Mouse (Mus musculus): ENCODE results near the gene Serpinf1.

Gene Serpinf1

DNA sequence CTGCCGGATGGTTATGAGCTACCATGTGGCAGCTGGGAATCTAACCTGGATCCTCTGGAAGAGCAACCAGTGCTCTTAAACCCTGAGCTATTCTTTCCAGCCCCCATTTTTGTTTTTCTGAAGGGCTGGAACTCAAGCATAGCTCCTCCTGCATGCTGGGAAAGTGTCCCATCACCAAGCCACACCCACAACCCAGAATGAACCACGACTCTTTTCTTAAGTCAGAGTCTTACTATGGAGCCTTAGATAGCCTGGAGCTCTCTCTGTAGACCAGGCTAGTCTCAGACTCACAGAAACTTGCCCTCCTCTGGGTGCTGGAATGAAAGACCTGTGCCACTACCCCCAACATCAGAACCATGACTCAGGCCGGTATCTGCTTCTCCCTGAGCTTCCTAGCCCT lies 26.1 kb upstream of the Serpinf1 start:
- ChIA-PET POLR2A (interaction anchor here in 3 of 4 experiments (0.7 to 10.9 kb wide), 8 partner anchors 9 to 104 kb away, joined by 3 to 130 read pairs (median 8); partner anchors contain the start of genes Tlcd2 (in 2 of the 3), Prpf8 (in 1 of the 3) and Serpinf2 (in 1 of the 3)), CTCF (interaction anchor here in 3 of 4 experiments (0.5 to 0.7 kb wide), 3 partner anchors 13 to 287 kb away, joined by 3 read pairs; no protein-coding TSS in a partner anchor)

DNA sequence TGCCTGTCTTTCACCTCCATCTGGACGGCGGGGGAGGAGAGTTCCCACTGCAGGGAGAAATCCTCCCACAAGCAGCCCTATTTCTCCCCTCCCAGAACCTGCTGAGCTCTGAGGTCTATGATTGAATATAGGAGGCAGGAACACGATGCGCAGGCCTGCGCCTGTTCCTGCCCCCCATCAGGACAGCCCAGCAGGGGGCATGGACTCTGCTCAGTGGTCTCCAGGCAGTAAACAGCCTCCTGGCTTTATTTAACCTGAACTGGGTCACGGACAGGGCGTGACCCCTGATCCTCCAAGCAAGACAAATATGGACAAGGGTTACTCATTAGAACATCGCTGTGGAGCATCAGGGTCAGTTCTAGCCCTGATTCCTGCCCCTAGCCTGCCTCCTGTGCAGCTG lies 21.2 kb upstream of the Serpinf1 start:
- ChIA-PET CTCF (no interaction called here), POLR2A (interaction anchor here in 3 of 4 experiments (0.9 to 3.8 kb wide), 4 partner anchors 11 to 18 kb away, joined by 3 to 14 read pairs (median 4); partner anchors contain the start of genes Tlcd2 (in 3 of the 3) and Wdr81 (in 1 of the 3))

DNA sequence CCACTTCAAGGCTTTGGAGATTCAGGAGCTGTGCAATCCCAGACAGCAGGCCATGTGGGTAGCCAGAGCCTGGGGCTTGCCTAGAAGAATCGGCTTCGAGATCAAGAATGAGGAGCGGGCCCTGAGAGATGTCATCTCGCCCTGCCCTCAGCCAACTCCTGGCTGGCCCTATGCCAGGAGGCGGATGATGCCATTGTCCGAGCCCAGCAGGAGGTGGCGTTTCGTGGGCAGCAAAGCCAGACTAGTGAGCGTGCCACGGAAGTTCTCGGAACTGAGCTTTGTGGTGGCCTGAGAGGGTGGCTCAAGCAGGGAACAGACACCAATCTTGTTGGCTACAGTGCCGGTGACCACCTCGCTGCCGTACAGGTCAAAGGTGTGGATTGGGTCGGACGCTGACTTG lies 19.1 kb upstream of the Serpinf1 start:
- ChIA-PET POLR2A (interaction anchor here in 3 of 4 experiments (0.6 to 3.8 kb wide), 16 partner anchors 9 to 1634 kb away, joined by 3 to 16 read pairs (median 5); partner anchors contain the start of genes Tlcd2 (in 2 of the 3), Prpf8 (in 1 of the 3), Rpa1 (in 1 of the 3) and Smyd4 (in 1 of the 3)), CTCF (interaction anchor here in 2 of 4 experiments (1.1 to 1.4 kb wide), 2 partner anchors 9 to 10 kb away, joined by 3 to 4 read pairs; no protein-coding TSS in a partner anchor)

DNA sequence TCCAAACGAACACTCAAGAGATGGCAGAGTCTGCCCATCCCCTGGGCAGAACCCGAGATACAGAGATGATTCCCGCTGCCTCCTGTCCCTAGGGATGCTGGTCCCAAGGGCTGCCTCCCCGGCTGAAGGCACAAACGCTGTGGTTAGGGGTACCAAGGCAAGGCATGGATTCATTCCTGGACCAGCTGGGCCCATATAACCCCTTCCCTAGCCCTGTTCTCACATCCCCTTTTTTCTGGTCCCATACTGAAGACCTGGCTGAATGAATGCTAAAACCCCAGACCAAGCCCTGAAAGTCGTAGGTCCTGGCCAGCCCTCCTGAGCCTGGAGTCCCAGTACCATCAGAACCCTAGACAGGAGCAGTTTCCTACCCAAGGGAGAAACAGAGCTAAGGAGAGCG lies 18.5 kb upstream of the Serpinf1 start:
- CTCF ChIA-PET, result interaction anchor here in 2 of 4 experiments (1.1 to 1.4 kb wide), 2 partner anchors 9 to 11 kb away, joined by 3 to 4 read pairs; no protein-coding TSS in a partner anchor
- POLR2A ChIA-PET, result interaction anchor here in 3 of 4 experiments (0.9 to 3.8 kb wide), 13 partner anchors 9 to 46 kb away, joined by 3 to 16 read pairs (median 6); partner anchors contain the start of genes Tlcd2 (in 2 of the 3), Prpf8 (in 1 of the 3) and Wdr81 (in 1 of the 3)

DNA sequence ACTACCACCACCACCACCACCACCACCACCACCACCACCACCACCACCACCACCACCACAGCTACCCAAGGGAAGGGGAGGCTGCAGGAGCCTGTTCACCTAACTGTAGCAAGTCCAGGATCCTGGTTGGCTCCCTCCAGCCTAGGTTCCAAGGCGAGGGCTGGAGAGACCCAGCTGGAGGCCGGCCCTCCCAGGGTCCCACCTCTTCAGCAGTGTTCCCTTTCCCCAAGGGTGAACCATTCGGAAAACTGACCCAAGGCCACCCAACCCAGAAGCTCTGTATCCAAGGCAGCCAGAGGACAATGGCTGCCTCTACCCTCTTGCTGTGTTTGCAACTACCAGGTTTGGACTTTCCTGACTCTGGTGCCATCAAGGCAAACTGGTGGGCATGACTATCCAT lies 17.4 kb upstream of the Serpinf1 start:
- ChIA-PET CTCF (interaction anchor here in 1 of 4 experiments (1.2 kb wide), 1 partner anchor 33 kb away, joined by 3 read pairs; no protein-coding TSS in a partner anchor), POLR2A (interaction anchor here in 3 of 4 experiments (0.9 to 3.8 kb wide), 6 partner anchors 8 to 40 kb away, joined by 3 to 14 read pairs (median 3); partner anchors contain the start of gene Tlcd2 (in 2 of the 3))

DNA sequence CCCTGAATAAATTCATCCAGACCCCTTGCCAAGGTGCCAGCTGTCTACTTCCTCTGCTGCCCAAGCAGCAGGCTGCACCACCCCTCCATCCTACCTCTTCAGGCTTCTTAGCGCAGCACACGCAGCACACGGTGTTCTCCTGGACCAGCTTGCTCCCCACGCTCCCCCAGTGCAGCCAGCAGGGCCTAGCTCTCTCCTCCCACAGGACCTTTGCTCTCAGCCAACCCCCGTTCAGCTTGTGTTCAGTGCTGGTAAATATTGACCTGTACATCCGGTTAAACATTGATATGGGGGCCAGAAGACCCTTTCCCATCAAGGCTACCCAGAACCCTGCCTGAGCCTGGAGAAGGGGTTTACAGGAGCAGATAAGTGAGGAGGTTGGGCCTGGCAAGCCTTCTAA lies 16.9 kb upstream of the Serpinf1 start, which contains the start of gene Serpinf2:
Gene Serpinf2, minus strand, starts transcription at position 229 of the 400 bp plus-strand sequence.
- CTCF ChIA-PET, result interaction anchor here in 2 of 4 experiments (0.9 to 1.2 kb wide), 2 partner anchors 33 to 270 kb away, joined by 3 read pairs; partner anchors contain the start of gene Hic1 (in 1 of the 2)
- POLR2A ChIA-PET, result interaction anchor here in 2 of 4 experiments (0.8 to 1.4 kb wide), 8 partner anchors 9 to 91 kb away, joined by 3 to 8 read pairs (median 3); partner anchors contain the start of genes Rpa1 (in 1 of the 2), Smyd4 (in 1 of the 2) and Tlcd2 (in 1 of the 2)

DNA sequence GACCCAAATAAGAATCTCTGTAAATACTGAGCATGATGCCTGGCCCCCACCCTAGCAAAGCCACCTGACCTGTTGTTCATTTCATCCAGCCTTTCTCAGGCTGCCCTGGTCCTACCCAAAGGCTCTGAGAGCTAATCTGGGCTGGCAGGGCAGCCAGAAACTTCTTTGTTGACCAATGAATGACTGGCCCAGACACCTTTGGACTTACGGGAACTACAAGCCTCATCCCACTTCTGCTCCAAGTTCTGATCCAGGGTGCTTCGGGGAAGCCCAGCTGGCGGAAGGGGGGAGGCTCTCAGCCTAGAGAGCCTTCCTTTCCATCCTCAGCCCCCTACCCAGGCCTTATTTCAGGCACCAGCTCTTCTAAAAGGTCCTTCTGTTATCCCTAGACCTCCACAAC lies 16.3 kb upstream of the Serpinf1 start:
- CTCF ChIA-PET, result interaction anchor here in 1 of 4 experiments (0.9 kb wide), 1 partner anchor 270 kb away, joined by 3 read pairs; the partner anchor contains the start of gene Hic1
- POLR2A ChIA-PET, result interaction anchor here in 3 of 4 experiments (0.7 to 1.1 kb wide), 7 partner anchors 10 to 214 kb away, joined by 3 to 8 read pairs (median 3); partner anchors contain the start of genes Tlcd2 (in 2 of the 3), Rpa1 (in 1 of the 3) and Smyd4 (in 1 of the 3)

DNA sequence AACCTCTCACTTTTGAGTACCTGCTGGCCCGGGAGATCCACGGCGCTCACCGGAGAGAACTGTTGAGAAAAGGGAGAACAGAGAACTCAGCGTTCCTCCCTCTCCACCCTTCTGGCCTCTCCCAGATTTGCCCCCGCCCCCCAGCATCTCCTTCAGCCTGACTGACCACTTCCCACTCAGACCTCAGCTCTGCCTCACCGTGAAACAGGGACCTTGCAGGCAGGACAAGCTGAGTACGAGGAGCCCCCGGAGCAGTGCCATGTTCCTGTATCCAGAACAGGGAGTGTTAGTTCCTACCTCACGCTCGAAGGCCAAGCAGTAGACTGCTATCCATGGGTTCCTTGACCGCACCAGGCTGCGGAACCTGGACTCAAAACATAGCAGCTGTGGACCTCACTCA lies 15.7 kb upstream of the Serpinf1 start:
- ChIA-PET CTCF (interaction anchor here in 1 of 4 experiments (1.0 kb wide), 1 partner anchor 72 kb away, joined by 3 read pairs; the partner anchor contains the start of gene Rilp), POLR2A (interaction anchor here in 3 of 4 experiments (0.7 to 1.0 kb wide), 4 partner anchors 23 to 214 kb away, joined by 3 to 8 read pairs (median 4); partner anchors contain the start of gene Tlcd2 (in 2 of the 3))

DNA sequence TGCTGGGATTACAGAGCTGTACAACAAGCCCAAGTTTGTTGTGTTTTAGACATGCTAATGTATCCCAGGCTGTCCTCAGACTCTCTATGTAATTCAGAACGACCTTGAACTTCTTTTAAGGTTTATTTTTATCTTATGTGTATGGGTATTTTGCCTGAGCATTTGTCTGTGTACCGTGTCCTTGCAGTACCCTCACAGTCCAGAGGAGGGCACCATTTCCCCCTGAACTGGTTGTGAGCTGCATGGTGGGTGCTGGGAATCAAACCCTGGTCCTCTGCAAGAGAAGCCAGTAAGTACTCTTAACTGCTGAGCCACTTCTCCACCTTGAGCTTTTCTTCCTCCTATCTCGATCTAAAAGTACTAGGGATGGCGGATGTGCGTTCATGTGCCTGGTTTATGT lies 11.6 kb upstream of the Serpinf1 start:
- CTCF ChIA-PET, result interaction anchor here (0.6 to 2.2 kb wide), 13 partner anchors 12 to 585 kb away, joined by 3 to 9 read pairs (median 3); partner anchors contain the start of genes Rilp (in 1 of the 4) and Tlcd2 (in 1 of the 4)
- POLR2A ChIA-PET, result interaction anchor here in 2 of 4 experiments (0.6 to 5.9 kb wide), 8 partner anchors 13 to 76 kb away, joined by 3 to 25 read pairs (median 5); partner anchors contain the start of genes Tlcd2 (in 2 of the 2), Rilp (in 1 of the 2) and Wdr81 (in 1 of the 2)

DNA sequence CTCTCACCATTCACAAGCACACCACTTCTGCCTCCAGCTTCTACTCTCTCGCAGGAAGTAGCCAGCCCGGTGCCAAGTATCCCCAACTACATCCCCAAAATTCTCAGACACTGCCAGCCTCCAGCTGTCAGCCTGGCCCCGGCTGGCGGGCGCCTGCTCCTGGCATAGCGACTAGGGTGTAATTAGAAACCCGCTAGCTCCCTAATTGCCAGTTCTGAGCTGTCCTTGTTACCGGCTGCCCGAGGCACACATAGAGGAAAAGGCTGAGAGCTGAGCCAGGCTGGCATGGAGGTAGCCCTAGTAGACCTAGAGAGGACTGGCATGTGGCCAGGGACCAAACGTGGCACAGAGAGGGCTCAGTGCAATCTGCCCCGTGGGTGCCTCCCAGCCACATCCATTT lies 8.8 kb upstream of the Serpinf1 start:
- ChIA-PET CTCF (interaction anchor here in 3 of 4 experiments (0.6 to 2.4 kb wide), 4 partner anchors 24 to 166 kb away, joined by 3 to 9 read pairs (median 4); no protein-coding TSS in a partner anchor), POLR2A (interaction anchor here in 2 of 4 experiments (0.6 to 2.5 kb wide), 8 partner anchors 10 to 535 kb away, joined by 3 to 11 read pairs (median 4); partner anchors contain the start of genes Serpinf1 (in 1 of the 2), Sgsm2 (in 1 of the 2) and Tlcd2 (in 1 of the 2))

DNA sequence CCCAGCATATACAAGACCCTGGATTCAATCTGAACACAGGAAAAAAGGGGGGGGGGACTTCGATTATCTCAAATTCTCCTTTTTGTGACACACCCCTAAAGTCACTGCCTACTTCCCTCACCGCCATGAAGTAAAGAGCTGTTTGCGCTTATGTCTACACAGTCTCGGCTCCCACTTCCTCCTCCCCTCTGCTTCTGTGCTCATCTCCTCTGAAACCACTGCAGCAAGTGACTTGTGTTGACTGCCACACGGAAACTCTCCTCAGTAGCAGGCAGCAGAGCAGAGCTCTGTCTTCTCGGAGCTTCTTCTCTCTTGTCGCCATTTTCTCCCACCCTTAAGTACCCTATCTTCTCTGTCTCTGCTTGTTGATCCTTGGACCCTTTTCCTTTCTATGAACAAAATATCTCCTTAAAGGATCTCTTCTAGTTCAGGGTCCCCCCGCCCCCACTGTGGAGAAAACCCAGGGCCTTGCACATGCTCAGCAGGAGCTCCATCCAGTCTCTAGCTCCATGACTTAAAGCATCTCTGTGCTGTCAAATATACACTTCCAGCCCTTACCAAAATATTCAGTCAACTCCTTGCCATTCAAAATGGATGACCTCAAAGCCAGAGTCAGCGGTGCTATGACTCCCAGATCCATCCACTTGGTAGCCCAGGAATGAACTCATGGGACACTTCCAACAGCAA lies 6.7 kb upstream of the Serpinf1 start:
- ChIA-PET CTCF (interaction anchor here in 3 of 4 experiments (0.5 to 1.6 kb wide), 8 partner anchors 17 to 337 kb away, joined by 3 to 10 read pairs (median 4); no protein-coding TSS in a partner anchor), POLR2A (interaction anchor here in 3 of 4 experiments (0.8 to 2.1 kb wide), 10 partner anchors 8 to 31 kb away, joined by 3 to 10 read pairs (median 4); partner anchors contain the start of genes Tlcd2 (in 1 of the 3) and Wdr81 (in 1 of the 3))

DNA sequence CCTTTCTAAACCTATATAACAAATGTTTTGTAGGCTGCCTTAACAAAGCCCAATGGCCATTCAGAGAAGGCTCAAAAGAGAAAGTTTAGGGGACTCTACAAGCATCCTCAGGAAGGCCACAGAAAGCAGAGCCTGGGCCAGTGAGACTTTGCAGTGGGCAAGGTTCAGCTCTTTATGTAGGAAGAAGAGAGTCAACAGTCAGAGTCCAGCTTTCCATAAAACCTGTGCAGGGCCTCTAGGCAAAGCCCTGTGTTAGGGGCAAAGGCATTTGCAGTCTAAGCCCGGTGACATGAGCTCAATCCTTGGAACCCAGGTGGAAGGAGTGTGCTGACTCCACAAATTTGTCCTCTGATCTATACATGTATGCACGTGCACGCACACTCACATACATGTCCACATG lies 2.0 kb upstream of the Serpinf1 start:
- POLR2A ChIA-PET, result interaction anchor here in 1 of 4 experiments (0.8 to 1.3 kb wide), 2 partner anchors 13 to 37 kb away, joined by 3 read pairs; no protein-coding TSS in a partner anchor
- CTCF ChIA-PET, result interaction anchor here in 1 of 4 experiments (0.9 kb wide), 1 partner anchor 33 kb away, joined by 3 read pairs; no protein-coding TSS in a partner anchor

DNA sequence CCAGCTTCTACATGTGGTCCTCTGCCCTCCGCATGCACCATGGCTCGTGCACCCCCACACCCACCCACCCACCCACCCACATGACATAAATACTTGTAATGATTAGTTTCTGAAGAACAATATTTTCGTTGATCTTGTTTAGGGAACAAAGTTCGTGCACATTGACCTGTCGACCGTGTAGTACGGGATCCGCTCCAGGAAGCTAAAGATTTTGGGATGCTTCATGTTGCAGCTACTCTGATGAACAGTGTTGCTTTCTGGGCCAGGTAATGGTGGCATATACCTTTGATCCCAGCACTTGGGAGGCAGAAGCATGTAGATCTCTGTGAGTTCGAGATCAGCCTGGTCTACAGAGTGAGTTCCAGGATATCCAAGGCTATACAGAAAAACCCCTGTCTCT lies 1.5 kb upstream of the Serpinf1 start:
- CTCF ChIA-PET, result interaction anchor here in 2 of 4 experiments (0.9 to 2.7 kb wide), 2 partner anchors 17 to 34 kb away, joined by 3 to 9 read pairs; no protein-coding TSS in a partner anchor
- POLR2A ChIA-PET, result interaction anchor here in 2 of 4 experiments (0.8 to 2.1 kb wide), 3 partner anchors 8 to 37 kb away, joined by 3 to 6 read pairs (median 3); no protein-coding TSS in a partner anchor

DNA sequence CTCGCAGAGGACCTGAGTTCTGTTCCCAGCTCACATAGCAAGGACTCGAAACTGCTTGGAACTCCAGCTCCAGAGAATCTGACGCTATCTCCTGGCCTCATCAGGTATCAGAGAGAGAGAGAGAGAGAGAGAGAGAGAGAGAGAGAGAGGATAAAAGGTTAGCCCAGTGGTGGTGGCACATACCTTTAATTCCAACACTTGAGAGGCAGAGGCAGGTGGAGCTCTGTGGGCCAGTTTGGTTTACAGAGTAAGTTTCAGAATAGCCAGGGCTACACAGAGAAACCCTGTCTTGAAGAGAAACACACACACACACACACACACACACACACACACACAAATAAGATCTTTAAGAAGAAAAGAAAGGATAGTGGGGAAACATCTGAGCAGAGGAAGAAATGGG lies 590 bp upstream of the Serpinf1 start:
- ChIA-PET POLR2A (interaction anchor here in 3 of 4 experiments (0.5 to 2.6 kb wide), 14 partner anchors 9 to 396 kb away, joined by 3 to 10 read pairs (median 4); partner anchors contain the start of genes Hic1 (in 1 of the 3), Prpf8 (in 1 of the 3), Rilp (in 1 of the 3) and Tlcd2 (in 1 of the 3)), CTCF (interaction anchor here in 3 of 4 experiments (0.6 to 2.7 kb wide), 4 partner anchors 16 to 137 kb away, joined by 3 to 9 read pairs (median 4); no protein-coding TSS in a partner anchor)

DNA sequence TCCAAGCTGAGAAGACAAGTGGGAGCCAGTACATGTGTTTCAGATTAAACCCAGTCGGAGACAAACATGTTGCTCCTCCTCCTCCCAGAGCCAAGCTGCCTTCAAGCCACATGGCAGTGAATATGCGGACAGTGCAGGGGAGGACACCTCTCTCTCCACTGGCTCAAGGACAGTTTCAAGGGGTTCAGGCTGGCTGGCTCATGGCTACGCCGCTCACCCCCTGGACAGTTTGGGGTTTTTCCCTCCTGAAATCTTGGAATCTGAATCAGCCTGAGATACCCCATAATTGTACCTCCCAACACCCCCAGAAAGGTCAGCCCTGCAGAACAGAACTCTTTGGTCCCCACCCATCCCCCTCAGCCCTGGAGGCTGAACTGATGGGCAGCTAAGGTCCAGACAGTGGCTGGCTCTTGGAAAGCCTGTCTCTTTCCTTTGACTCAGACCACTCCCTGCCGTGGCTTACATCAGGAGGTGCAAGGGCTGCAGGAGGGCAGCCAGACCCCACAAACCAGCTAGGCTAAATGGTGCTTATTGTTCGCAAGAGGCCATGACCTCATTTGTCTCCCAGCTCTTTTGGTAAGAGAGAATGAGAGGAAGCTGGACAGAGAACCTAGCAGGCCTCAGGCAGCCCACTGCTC lies 1.0 kb downstream of the Serpinf1 start:
- CTCF ChIA-PET, result interaction anchor here in 2 of 4 experiments (0.7 to 2.7 kb wide), 3 partner anchors 13 to 36 kb away, joined by 3 to 9 read pairs (median 6); no protein-coding TSS in a partner anchor
- POLR2A ChIA-PET, result interaction anchor here in 3 of 4 experiments (0.5 to 2.6 kb wide), 15 partner anchors 8 to 251 kb away, joined by 3 to 10 read pairs (median 4); partner anchors contain the start of genes Rilp (in 2 of the 3), Tlcd2 (in 1 of the 3) and Wdr81 (in 1 of the 3)

DNA sequence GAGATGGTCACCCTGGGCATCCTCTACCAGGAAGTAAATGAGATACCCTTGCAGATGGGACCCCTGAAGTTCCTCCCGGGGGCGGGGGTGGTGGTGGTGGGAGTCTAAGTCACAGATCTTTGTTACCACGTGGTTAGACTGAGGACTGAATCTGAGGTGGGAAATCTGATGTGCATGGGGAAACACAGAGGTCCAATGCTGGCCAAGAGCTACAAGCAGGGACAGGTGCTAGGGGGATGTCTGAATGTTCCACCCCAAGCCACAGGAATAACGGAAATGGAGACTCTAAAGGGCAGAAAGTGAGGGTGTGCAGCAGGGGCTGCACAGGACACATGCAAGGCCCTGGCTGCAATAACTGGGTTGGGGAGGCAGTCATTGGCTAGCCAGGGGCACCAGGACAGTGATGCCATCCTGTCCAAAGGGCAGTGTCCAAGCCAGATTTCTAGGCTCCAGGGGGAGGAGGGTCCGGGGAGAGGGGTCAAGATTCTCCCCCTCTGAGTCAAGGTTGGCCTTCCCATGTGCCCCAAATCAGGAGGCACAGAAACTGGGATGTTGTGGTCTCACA lies 1.6 kb downstream of the Serpinf1 start:
- ChIA-PET POLR2A (interaction anchor here in 1 of 4 experiments (0.5 to 2.6 kb wide), 5 partner anchors 9 to 251 kb away, joined by 3 to 10 read pairs (median 3); no protein-coding TSS in a partner anchor), CTCF (interaction anchor here in 1 of 4 experiments (1.7 kb wide), 1 partner anchor 13 kb away, joined by 6 read pairs; no protein-coding TSS in a partner anchor)

Data from embryonic stem cell, embryonic (primary cell).